Mouse (Mus musculus) liver, adult 2 months (tissue): ENCODE results near the gene Cmas. TPM values are rescaled to one million over a fixed set of nuclear protein-coding genes. Genes with fewer than 3 reads are reported as not detected.

Experiments
- DNase-seq: peaks from one replicate; pipeline ENCODE4 v3.0.0-alpha.2; 2011; ENCODE audit warnings: low read depth, low spot score; ENCODE audit errors: extremely low read depth
- H3K27ac ChIP-seq: fragments of 200-500 bp; replicated peaks from 2 replicates; pipeline ENCODE4 v1.5.1; 2012; ENCODE audit warnings: low read depth, mild to moderate bottlenecking, control low read depth, inconsistent platforms, low read length; ENCODE audit not compliant: insufficient read depth
- H3K27me3 ChIP-seq: fragments of 200-500 bp; 2 replicates; pipeline ENCODE4 v1.6.1; 2012; ENCODE audit warnings: mild to moderate bottlenecking, moderate library complexity, low read length, inconsistent platforms; ENCODE audit not compliant: control insufficient read depth, insufficient read depth
- H3K36me3 ChIP-seq: fragments of 200-500 bp; 2 replicates; pipeline ENCODE4 v1.6.1; 2012; ENCODE audit warnings: low read length, inconsistent platforms; ENCODE audit not compliant: control insufficient read depth, insufficient read depth
- H3K4me1 ChIP-seq: fragments of 200-500 bp; 2 replicates; pipeline ENCODE4 v1.6.1; 2011; ENCODE audit warnings: low read length; ENCODE audit not compliant: control insufficient read depth, insufficient read depth
- H3K4me3 ChIP-seq: fragments of 200-500 bp; 2 replicates; pipeline ENCODE4 v1.5.1; 2011; ENCODE audit warnings: low read depth, mild to moderate bottlenecking, control low read depth, low read length, moderate library complexity; ENCODE audit not compliant: insufficient read depth
- H3K79me2 ChIP-seq: fragments of 200-500 bp; 2 replicates; pipeline ENCODE4 v1.6.1; 2012; ENCODE audit warnings: inconsistent platforms, mild to moderate bottlenecking, low read length, moderate library complexity; ENCODE audit not compliant: control insufficient read depth, insufficient read depth
- H3K9ac ChIP-seq: fragments of 200-500 bp; 2 replicates; pipeline ENCODE4 v1.6.1; 2012; ENCODE audit warnings: low read depth, mild to moderate bottlenecking, control low read depth, inconsistent platforms, low read length
- CTCF ChIP-seq: fragments of 200-500 bp; IDR thresholded peaks from 2 replicates; pipeline ENCODE4 v1.5.1; 2011; ENCODE audit warnings: low read depth, low read length, control low read depth
- POLR2A ChIP-seq: fragments of 200-500 bp; IDR thresholded peaks from 2 replicates; pipeline ENCODE4 v1.6.1; 2011; ENCODE audit warnings: low read length, control low read depth; ENCODE audit not compliant: insufficient read depth; ENCODE audit errors: extremely low read depth
- WGBS: fragments of 180-500 bp; shearing (Covaris S2); methylation state at CpG from one replicate; pipeline ENCODE4 v1.1.7; 2018; 5-methylcytosine and 5-hydroxymethylcytosine counted together
- polyA plus RNA-seq: library from polyadenylated mRNA; depleted of rRNA; stranded (reverse); fragments of >200 nt; gene quantifications from 2 replicates; pipeline ENCODE4 v1.2.3, GENCODE M21; 2012
- total RNA-seq: library from RNA; depleted of rRNA; stranded (reverse); fragments of >200 nt; gene quantifications from 2 replicates; pipeline ENCODE4 v1.2.3, GENCODE M21; 2014

Gene Cmas
- total and polyA plus RNA-seq, 2 experiments = 14.1 to 40.1 TPM

GRCm38 (mm10) chr6:142779812-142780573 is 23.5 kb downstream of the Cmas start:
- H3K27me3 ChIP-seq = no peaks in the 10 kb centered on the region
- no peaks in the 10 kb centered on the region for H3K79me2 ChIP-seq
- H3K4me3 ChIP-seq = no peak overlapping the region
- H3K36me3 ChIP-seq = peaks cover 2% of the 10 kb centered on the region; the same call in 1 of the 2 replicates
- TF ChIP-seq POLR2A = no peak
- no peak for TF ChIP-seq CTCF
- no peak for DNase-seq
- H3K9ac ChIP-seq = no peak overlapping the region
- H3K4me1 ChIP-seq = no peaks in the 10 kb centered on the region
- 74% methylated on average over 14 of the region's 14 CpGs for WGBS
- H3K27ac ChIP-seq = no peak overlapping the region

- Histone ChIP-seq H3K4me3 (no peak overlapping the region), H3K4me1 (no peaks in the 10 kb centered on the region), H3K27ac (no peak overlapping the region), H3K27me3 (no peaks in the 10 kb centered on the region), H3K36me3 (peaks cover 2% of the 10 kb centered on the region; the same call in 1 of the 2 replicates), H3K79me2 (no peaks in the 10 kb centered on the region), H3K9ac (no peak overlapping the region)
- TF ChIP-seq CTCF (no peak), POLR2A (no peak)
- 80% methylated on average over 4 of the region's 4 CpGs for WGBS
- no peak for DNase-seq
These were observed 24.1 kb downstream of the Cmas start for GRCm38 (mm10) chr6:142780574-142781033.

GRCm38 (mm10) chr6:142781286-142781685 is 24.8 kb downstream of the Cmas start:
- H3K27me3 ChIP-seq = no peaks in the 10 kb centered on the region
- no peaks in the 10 kb centered on the region for H3K79me2 ChIP-seq
- no peaks in the 10 kb centered on the region for H3K36me3 ChIP-seq
- WGBS = 91% methylated on average over 7 of the region's 7 CpGs
- DNase-seq = no peak
- H3K4me1 ChIP-seq = no peaks in the 10 kb centered on the region
- H3K4me3 ChIP-seq = no peak overlapping the region
- H3K9ac ChIP-seq = no peak overlapping the region
- TF ChIP-seq CTCF = no peak
- TF ChIP-seq POLR2A = no peak
- H3K27ac ChIP-seq = no peak overlapping the region

GRCm38 (mm10) chr6:142785343-142785742 is 28.9 kb downstream of the Cmas start:
- 19% methylated on average over 4 of the region's 4 CpGs for WGBS

GRCm38 (mm10) chr6:142786106-142786505 is 29.6 kb downstream of the Cmas start:
- Histone ChIP-seq H3K4me1 (no peaks in the 10 kb centered on the region), H3K36me3 (no peaks in the 10 kb centered on the region), H3K27ac (no peak overlapping the region), H3K27me3 (no peaks in the 10 kb centered on the region), H3K4me3 (no peak overlapping the region), H3K79me2 (no peaks in the 10 kb centered on the region), H3K9ac (no peak overlapping the region)
- WGBS = 87% methylated on average over 21 of the region's 21 CpGs
- DNase-seq = no peak
- TF ChIP-seq POLR2A (no peak), CTCF (no peak)

More at GRCm38 (mm10) chr6:142785343-142785742, 28.9 kb downstream of the Cmas start:
- peak; percentile 55 for DNase-seq
- no peak overlapping the region for H3K27ac ChIP-seq
- no peak for TF ChIP-seq POLR2A
- peak; percentile 33 for TF ChIP-seq CTCF
- no peaks in the 10 kb centered on the region for H3K4me1 ChIP-seq
- no peak overlapping the region for H3K4me3 ChIP-seq
- no peak overlapping the region for H3K9ac ChIP-seq
- H3K36me3 ChIP-seq = no peaks in the 10 kb centered on the region
- no peaks in the 10 kb centered on the region for H3K27me3 ChIP-seq
- H3K79me2 ChIP-seq = no peaks in the 10 kb centered on the region

GRCm38 (mm10) chr6:142788042-142788987 is 31.8 kb downstream of the Cmas start:
- no peak for DNase-seq
- Histone ChIP-seq H3K36me3 (no peaks in the 10 kb centered on the region), H3K79me2 (no peaks in the 10 kb centered on the region), H3K4me3 (no peak overlapping the region), H3K9ac (no peak overlapping the region), H3K4me1 (no peaks in the 10 kb centered on the region), H3K27me3 (no peaks in the 10 kb centered on the region), H3K27ac (no peak overlapping the region)
- WGBS = 64% methylated on average over 18 of the region's 18 CpGs
- TF ChIP-seq POLR2A (no peak), CTCF (no peak)
